Mouse (Mus musculus): ENCODE results near the gene Cwc15. TPM values are rescaled to one million over a fixed set of nuclear protein-coding genes. Genes with fewer than 3 reads are reported as not detected.
A peak's percentile ranks its signal among the peaks of the same experiment; 100 is the strongest.

Gene Cwc15
- polyA plus RNA-seq, 1 experiment from 2014 or later: 166 TPM

DNA sequence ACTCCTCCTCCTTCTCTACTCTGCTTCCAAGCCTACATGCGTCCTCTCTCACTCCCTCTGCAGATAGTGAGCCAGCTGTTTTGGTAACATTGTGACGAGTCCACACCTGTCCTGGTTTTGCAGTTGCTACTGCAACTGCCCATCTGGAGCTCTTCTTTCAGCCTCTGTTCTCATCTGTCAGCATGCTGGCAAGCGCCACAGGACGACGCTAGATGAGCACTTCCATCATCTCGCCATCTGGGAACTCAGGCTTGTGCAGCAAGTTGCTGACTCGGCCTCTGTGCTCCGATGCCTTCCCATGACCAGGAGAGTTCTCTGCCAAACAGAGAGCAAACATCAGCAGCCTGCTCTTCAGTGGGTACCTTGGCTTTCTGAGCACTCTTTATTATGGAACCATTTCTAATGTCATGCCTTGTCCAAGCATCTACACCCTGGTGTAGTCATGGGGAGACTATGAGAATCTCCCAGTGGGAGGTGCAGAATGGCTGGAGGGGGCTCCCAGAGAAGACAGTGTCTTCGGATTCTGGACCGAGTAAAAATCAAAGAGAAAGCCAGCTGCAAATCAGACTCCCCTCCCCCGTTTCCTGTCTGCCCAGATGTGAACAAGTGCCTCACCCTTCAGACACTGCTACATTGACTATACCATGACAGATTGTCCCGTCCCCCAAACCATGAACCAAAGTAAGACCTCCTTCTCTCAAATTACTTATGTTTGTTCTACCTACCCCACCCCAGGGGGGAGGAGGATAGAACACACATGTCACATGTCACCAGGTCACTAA lies 47.4 kb downstream of the Cwc15 start:
- ChIA-PET POLR2A (no interaction called here), CTCF (interaction anchor here (0.8 to 2.2 kb wide), 2 partner anchors 12 to 24 kb away, joined by 3 to 6 read pairs; no protein-coding TSS in a partner anchor)
- H3K27me3 ChIP-seq: no peaks in the 10 kb centered on the region
- ATAC-seq: no peak
- in situ Hi-C loops (cut with MboI; ENCODE audit: low pct_unique_long_range_greater_than_20kb): no loop called here
- DNase-seq (ENCODE audit: low read depth, low spot score): no peak
- TF ChIP-seq CTCF (IDR thresholded peaks at IDR 0.05): no peak

DNA sequence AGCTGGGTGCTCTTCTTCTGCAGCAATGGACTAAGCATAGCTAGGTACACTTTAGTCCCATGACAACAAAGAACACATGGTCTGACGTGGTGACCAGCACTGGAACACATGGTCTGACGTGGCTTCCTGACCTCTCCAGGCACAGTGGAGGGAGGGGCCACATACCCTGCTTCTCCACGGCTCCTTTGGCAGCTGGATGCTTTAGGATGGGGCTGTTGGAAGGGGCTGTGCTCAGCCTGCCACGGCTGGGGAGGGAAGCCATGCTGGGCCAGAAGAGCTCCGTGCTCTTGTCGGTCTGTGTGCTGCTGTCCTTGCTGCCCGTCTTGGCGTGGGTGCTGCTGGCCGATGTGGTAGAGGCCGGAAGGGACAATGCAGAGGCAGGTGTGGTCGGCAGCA lies 47.9 kb downstream of the Cwc15 start:
- CTCF ChIA-PET: interaction anchor here (0.8 to 0.9 kb wide), 2 partner anchors 13 to 24 kb away, joined by 3 read pairs; no protein-coding TSS in a partner anchor
- no peak for TF ChIP-seq CTCF (IDR thresholded peaks at IDR 0.05)
- POLR2A ChIA-PET: no interaction called here
- no peak for DNase-seq (ENCODE audit: low read depth, low spot score)
- no peak for ATAC-seq
- no peaks in the 10 kb centered on the region for H3K27me3 ChIP-seq
- in situ Hi-C loops (cut with MboI; ENCODE audit: low pct_unique_long_range_greater_than_20kb): no loop called here

DNA sequence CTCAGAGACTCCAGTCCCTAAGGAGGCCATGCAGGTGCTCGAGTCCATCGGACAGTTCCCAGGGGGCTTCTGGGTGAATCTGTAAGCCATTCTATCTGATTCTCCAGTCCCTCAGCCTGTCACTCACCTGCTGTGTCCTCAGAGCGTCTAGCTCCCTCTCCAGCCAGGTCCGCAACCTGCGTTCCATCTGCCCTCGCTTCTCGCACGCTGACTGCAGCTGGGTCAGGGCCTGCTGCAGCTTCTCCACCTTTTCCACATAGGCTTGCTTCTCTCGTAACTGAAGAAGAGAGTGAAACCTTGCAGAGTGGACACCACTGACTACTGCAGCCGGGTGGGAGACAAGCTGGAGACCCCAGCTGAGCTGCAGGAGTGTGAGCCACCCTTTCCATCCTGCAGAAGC lies 57.9 kb downstream of the Cwc15 start:
- no peaks in the 10 kb centered on the region for H3K27me3 ChIP-seq
- ATAC-seq: no peak
- TF ChIP-seq CTCF (IDR thresholded peaks at IDR 0.05): no peak
- ChIA-PET CTCF (interaction anchor here (1.0 to 1.6 kb wide), 2 partner anchors 35 to 141 kb away, joined by 3 to 4 read pairs; no protein-coding TSS in a partner anchor), POLR2A (no interaction called here)
- in situ Hi-C loops (cut with MboI; ENCODE audit: low pct_unique_long_range_greater_than_20kb): no loop called here
- no peak for DNase-seq (ENCODE audit: low read depth, low spot score)

DNA sequence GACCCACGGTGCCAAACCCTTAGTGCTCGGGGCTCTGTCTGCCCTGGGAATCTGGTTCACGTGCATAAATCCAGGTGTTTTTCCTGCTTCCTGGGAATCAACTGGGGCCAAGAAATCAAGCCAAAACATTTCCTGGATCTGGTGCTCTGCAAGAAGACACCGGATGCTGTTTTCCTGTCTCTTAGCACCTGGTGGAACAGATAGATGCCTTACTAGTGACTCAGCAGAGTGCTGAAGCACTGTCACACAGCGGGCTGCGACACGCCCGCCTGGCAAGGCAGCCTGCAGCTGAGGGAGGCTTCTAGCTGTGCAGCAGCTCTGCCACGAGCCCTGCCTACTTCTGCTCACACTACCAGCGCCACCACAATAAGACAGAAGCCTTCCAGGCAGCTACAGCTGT lies 59.0 kb downstream of the Cwc15 start:
- ATAC-seq (peak; percentile 68), DNase-seq (ENCODE audit: low read depth, low spot score) (no peak)
- CTCF ChIA-PET: interaction anchor here (1.0 to 1.7 kb wide), 2 partner anchors 19 to 34 kb away, joined by 3 read pairs; no protein-coding TSS in a partner anchor
- no peak for TF ChIP-seq CTCF (IDR thresholded peaks at IDR 0.05)
- no peaks in the 10 kb centered on the region for H3K27me3 ChIP-seq
- in situ Hi-C loops (cut with MboI; ENCODE audit: low pct_unique_long_range_greater_than_20kb): no loop called here
- POLR2A ChIA-PET: no interaction called here

DNA sequence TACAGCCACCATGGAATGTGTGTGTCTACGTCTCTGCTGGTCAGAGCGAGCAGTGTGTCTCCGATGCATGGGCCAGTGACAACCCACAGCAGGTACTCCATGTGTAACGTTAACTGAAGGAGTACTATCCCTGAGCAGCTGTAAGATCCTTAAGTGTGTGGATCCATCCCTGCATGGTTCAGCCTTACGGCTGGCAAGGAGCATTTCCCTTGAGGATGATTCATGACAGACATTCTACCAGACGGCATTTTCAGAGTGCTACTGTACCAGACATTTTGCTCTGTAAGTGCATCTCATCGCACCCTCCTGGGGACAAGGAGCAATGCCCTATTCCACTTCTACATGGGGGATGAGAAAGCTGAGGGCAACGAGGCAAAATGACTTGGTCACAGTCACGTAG lies 59.6 kb downstream of the Cwc15 start:
- no peaks in the 10 kb centered on the region for H3K27me3 ChIP-seq
- DNase-seq (ENCODE audit: low read depth, low spot score) (no peak), ATAC-seq (no peak)
- in situ Hi-C loops (cut with MboI; ENCODE audit: low pct_unique_long_range_greater_than_20kb): no loop called here
- POLR2A ChIA-PET: no interaction called here
- no peak for TF ChIP-seq CTCF (IDR thresholded peaks at IDR 0.05)
- CTCF ChIA-PET: interaction anchor here (1.0 to 1.7 kb wide), 4 partner anchors 19 to 35 kb away, joined by 3 read pairs; no protein-coding TSS in a partner anchor

Other genes with a start within 250 kb of the Cwc15 start
- 45.0 TPM for gene Sesn3, start 225.6 kb upstream of the Cwc15 start, polyA plus RNA-seq (2021)
- gene Endod1, start 119.1 kb upstream of the Cwc15 start, polyA plus RNA-seq (2021): 8.6 TPM
- gene Kdm4d, start 135 bp upstream of the Cwc15 start, polyA plus RNA-seq (2021): 0.22 TPM
- 44.1 TPM for gene Amotl1, start 144.4 kb downstream of the Cwc15 start, polyA plus RNA-seq (2021)
- gene Piwil4, start 240.1 kb downstream of the Cwc15 start, polyA plus RNA-seq (2021): 0.17 TPM

Data from Patski (cell line).